Mouse (Mus musculus) spleen, adult 2 months (tissue): ENCODE results near the gene Lamc3. TPM values are rescaled to one million over a fixed set of nuclear protein-coding genes. Genes with fewer than 3 reads are reported as not detected.

ENCODE experiments used
- DNase-seq, 2 experiments: peaks; one replicate each; pipeline versions ENCODE4 v3.0.0 to v3.0.0-alpha.2; 2012 to 2021; ENCODE audit warnings: low spot score in 2 of 2, low read depth in 1 of 2
- H3K27ac ChIP-seq: fragments of 200-500 bp; 2 replicates; pipeline ENCODE4 v1.5.1; 2012; ENCODE audit warnings: low read length, inconsistent platforms; ENCODE audit not compliant: insufficient read depth
- H3K27me3 ChIP-seq: fragments of 200-500 bp; 2 replicates; pipeline ENCODE4 v1.6.1; 2012; ENCODE audit warnings: mild to moderate bottlenecking, moderate library complexity, low read length, inconsistent platforms; ENCODE audit not compliant: control insufficient read depth, insufficient read depth
- H3K36me3 ChIP-seq: fragments of 200-500 bp; 2 replicates; pipeline ENCODE4 v1.6.1; 2012; ENCODE audit warnings: mild to moderate bottlenecking, low read length, inconsistent platforms; ENCODE audit not compliant: control insufficient read depth, insufficient read depth
- H3K4me1 ChIP-seq: fragments of 200-500 bp; 2 replicates; pipeline ENCODE4 v1.6.1; 2011; ENCODE audit warnings: inconsistent platforms; ENCODE audit not compliant: control insufficient read depth, insufficient read depth, insufficient read length
- H3K4me3 ChIP-seq: fragments of 200-500 bp; 2 replicates; pipeline ENCODE4 v1.5.1; 2011; ENCODE audit warnings: mild to moderate bottlenecking, inconsistent platforms; ENCODE audit not compliant: insufficient read depth, insufficient read length; ENCODE audit errors: extremely low read depth
- CTCF ChIP-seq: fragments of 200-500 bp; IDR thresholded peaks from 2 replicates; pipeline ENCODE4 v1.5.1; 2011; ENCODE audit warnings: mild to moderate bottlenecking, inconsistent platforms; ENCODE audit not compliant: insufficient read depth, insufficient read length, insufficient replicate concordance; ENCODE audit errors: extremely low read depth
- POLR2A ChIP-seq: fragments of 200-500 bp; IDR thresholded peaks from 2 replicates; pipeline ENCODE4 v1.6.1; 2011; ENCODE audit warnings: low read depth, low read length, inconsistent platforms
- WGBS: fragments of 180-500 bp; shearing (Covaris S2); methylation state at CpG from one replicate; pipeline ENCODE4 v1.1.7; 2018; 5-methylcytosine and 5-hydroxymethylcytosine counted together
- polyA plus RNA-seq: library from polyadenylated mRNA; depleted of rRNA; stranded (reverse); fragments of >200 nt; gene quantifications from 2 replicates; pipeline ENCODE4 v1.2.3, GENCODE M21; 2012; rRNA removed

The Lamc3 gene
- polyA plus RNA-seq, 1 experiment, result 2.1 TPM

DNA sequence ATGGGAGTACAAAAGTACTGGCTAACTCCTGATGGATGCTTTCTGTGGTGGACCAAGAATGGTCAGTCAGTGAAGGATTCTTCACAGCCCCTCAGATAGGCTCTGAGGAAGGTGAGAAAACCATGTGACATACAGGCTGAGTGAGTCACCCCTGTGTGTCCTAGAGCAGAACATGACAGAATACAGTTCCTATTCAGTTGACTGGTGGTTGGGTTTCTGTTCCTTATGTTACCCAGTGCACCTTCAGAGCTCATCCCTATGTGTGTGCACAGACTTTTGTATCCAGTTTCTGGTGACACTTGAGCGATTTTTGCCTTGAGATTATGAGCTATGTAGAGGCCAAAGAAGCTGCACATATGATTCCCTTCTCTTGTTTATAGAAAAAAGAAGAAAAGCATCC is 100.7 kb downstream of the Lamc3 start:
- H3K36me3 ChIP-seq, result peaks cover 42% of the 10 kb centered on the region

DNA sequence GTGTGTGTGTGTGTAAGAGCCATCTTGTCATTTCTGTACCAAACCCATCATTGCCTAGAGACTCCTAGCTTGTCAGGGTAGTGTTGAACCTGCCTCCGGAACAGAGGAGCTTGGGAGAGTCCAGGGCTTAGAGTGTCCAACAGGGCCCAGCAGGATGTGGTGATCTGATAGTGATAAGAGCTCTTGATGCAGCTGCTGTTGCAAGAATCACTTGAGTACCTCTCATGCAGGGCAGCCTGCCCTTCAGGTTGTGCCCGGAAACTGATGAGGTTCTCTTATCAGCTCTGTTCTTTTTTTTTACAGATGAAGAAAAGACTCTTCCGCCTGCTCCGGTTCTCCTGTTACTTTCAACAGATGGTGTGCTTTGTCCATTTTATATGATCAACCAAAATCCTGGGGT is 103.9 kb downstream of the Lamc3 start:
- Histone ChIP-seq H3K27me3 (no peaks in the 10 kb centered on the region), H3K27ac (no peak overlapping the region), H3K4me1 (no peaks in the 10 kb centered on the region), H3K36me3 (peaks cover 40% of the 10 kb centered on the region), H3K4me3 (no peak overlapping the region)
- no peak for DNase-seq
- 96% methylated on average over 4 of the region's 4 CpGs for WGBS
- TF ChIP-seq POLR2A (no peak), CTCF (no peak)

More for the DNA sequence above, 100.7 kb downstream of the Lamc3 start:
- DNase-seq, result no peak
- no peak overlapping the region for H3K4me3 ChIP-seq
- no peaks in the 10 kb centered on the region for H3K27me3 ChIP-seq
- 91% methylated on average over 1 of the region's 1 CpGs for WGBS
- H3K27ac ChIP-seq, result no peak overlapping the region
- TF ChIP-seq POLR2A, result no peak
- H3K4me1 ChIP-seq, result no peaks in the 10 kb centered on the region

GRCm38 (mm10) chr2:31994896-31995295 is 107.8 kb downstream of the Lamc3 start:
- 92% methylated on average over 9 of the region's 9 CpGs for WGBS
- no peak for DNase-seq
- H3K4me3 ChIP-seq, result no peak overlapping the region
- TF ChIP-seq POLR2A, result no peak
- no peak for TF ChIP-seq CTCF
- H3K36me3 ChIP-seq, result peaks cover 56% of the 10 kb centered on the region
- no peak overlapping the region for H3K27ac ChIP-seq
- H3K27me3 ChIP-seq, result no peaks in the 10 kb centered on the region
- H3K4me1 ChIP-seq, result no peaks in the 10 kb centered on the region

DNA sequence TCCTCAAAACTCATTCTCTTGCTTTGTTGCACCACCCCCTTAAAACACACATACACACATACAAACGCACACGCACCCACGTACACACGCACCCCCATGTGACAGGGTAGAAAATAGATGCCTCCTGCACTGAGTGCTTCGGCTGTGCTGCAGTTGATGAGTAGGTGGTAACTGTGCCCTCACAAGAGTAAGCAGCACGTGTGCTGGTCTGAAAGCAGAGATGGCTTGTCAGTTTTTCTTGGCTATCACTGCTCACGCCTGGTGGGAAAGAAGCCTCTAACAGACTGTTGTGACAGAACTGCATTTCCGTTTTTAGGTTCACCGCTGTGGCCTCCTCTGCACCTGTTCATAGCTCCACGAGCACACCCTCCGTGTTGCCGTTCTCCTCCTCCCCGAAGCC is 109.0 kb downstream of the Lamc3 start:
- no peaks in the 10 kb centered on the region for H3K4me1 ChIP-seq
- no peak for TF ChIP-seq POLR2A
- H3K4me3 ChIP-seq, result no peak overlapping the region
- H3K27ac ChIP-seq, result no peak overlapping the region
- 97% methylated on average over 13 of the region's 13 CpGs for WGBS
- peaks cover 55% of the 10 kb centered on the region for H3K36me3 ChIP-seq
- no peaks in the 10 kb centered on the region for H3K27me3 ChIP-seq
- no peak for DNase-seq

Other genes with a start within 250 kb of the Lamc3 start
- not detected in 2 replicates for gene Prdm12, start 247.3 kb upstream of the Lamc3 start, polyA plus RNA-seq
- gene Exosc2, start 216.6 kb upstream of the Lamc3 start, polyA plus RNA-seq, result 8.2 and 9.1 TPM in 2 replicates
- gene Abl1, start 198.9 kb upstream of the Lamc3 start, polyA plus RNA-seq, result 43.4 and 49.7 TPM in 2 replicates
- gene Qrfp, start 76.7 kb upstream of the Lamc3 start, polyA plus RNA-seq, result 0.93 and 1.1 TPM in 2 replicates
- gene Fibcd1, start 41.3 kb upstream of the Lamc3 start, polyA plus RNA-seq, result 0.16 and 0.20 TPM in 2 replicates
- gene Aif1l, start 62.8 kb downstream of the Lamc3 start, polyA plus RNA-seq, result 0.75 and 0.77 TPM in 2 replicates
- 29.5 and 30.1 TPM in 2 replicates for gene Nup214, start 87.1 kb downstream of the Lamc3 start, polyA plus RNA-seq
- gene Fam78a, start 197.6 kb downstream of the Lamc3 start, polyA plus RNA-seq, result 33.1 and 48.3 TPM in 2 replicates
- gene Plpp7, start 208.2 kb downstream of the Lamc3 start, polyA plus RNA-seq, result 2.6 and 4.6 TPM in 2 replicates